Mouse (Mus musculus): ENCODE data around the gene Rab19. TPM values are rescaled to one million over a fixed set of nuclear protein-coding genes. Genes with fewer than 3 reads are reported as not detected.
A peak's percentile ranks its signal among the peaks of the same experiment; 100 is the strongest.

Rab19 gene
- total and polyA plus RNA-seq, 3 experiments = 0.10 TPM; not detected in 2

GRCm38 (mm10) chr6:39377311-39377827, 3.6 kb upstream of the Rab19 start, which contains the start of gene Slc37a3:
TSS of gene Slc37a3 (minus strand) at chr6:39377675.
- H3K9ac ChIP-seq (ENCODE audit: control insufficient read depth, low read depth, low read length, poor library complexity, severe bottlenecking) = peak within 1 kb of the TSS; percentile 78
- no peaks in the 10 kb centered on the region for H3K9me3 ChIP-seq (replicated peaks; ENCODE audit: insufficient read depth, low read length)
- H3K4me3 ChIP-seq (ENCODE audit: control insufficient read depth in 1 of 2, insufficient read depth in 1 of 2, low read depth in 2 of 2, low read length in 2 of 2) = peak within 1 kb of the TSS; percentile 72 to 87
- no peak within 1 kb of the TSS for H3K27ac ChIP-seq (ENCODE audit: control insufficient read depth, low read depth, low read length)
- H3K27me3 ChIP-seq (ENCODE audit: control insufficient read depth in 1 of 2, insufficient read depth in 2 of 2, low read length in 2 of 2) = no peaks in the 10 kb centered on the region
- H3K79me2 ChIP-seq (ENCODE audit: control insufficient read depth, insufficient read depth, low read length, poor library complexity) = no peaks in the 10 kb centered on the region; the same call in 1 of the 2 replicates
- TF ChIP-seq ZC3H11A (IDR thresholded peaks at IDR 0.05; ENCODE audit: low read depth, low read length) (no peak), GABPA (IDR thresholded peaks at IDR 0.05; ENCODE audit: low read depth, low read length) (no peak), POLR2AphosphoS2 (IDR thresholded peaks at IDR 0.05; ENCODE audit: low read length) (no peak), NRF1 (IDR thresholded peaks at IDR 0.05; ENCODE audit: insufficient read depth, low read depth, low read length, poor library complexity, severe bottlenecking) (no peak), MYC (IDR thresholded peaks at IDR 0.05; ENCODE audit: low read depth, low read length) (no peak), MYB (IDR thresholded peaks at IDR 0.05; ENCODE audit: low read depth, low read length) (no peak), ELF1 (IDR thresholded peaks at IDR 0.05; ENCODE audit: low read depth, low read length) (peak; percentile 85), GATA1 (IDR thresholded peaks at IDR 0.05; ENCODE audit: low read depth, low read length) (no peak), MEF2A (IDR thresholded peaks at IDR 0.05; ENCODE audit: extremely low read depth, insufficient replicate concordance, low read depth, low read length, poor library complexity, severe bottlenecking) (no peak), RAD21 (IDR thresholded peaks at IDR 0.05; ENCODE audit: low read depth, low read length) (no peak), ZNF384 (IDR thresholded peaks at IDR 0.05; ENCODE audit: low read depth, low read length) (no peak), KAT2A (conservative IDR thresholded peaks at IDR 0.05; ENCODE audit: low read depth, low read length) (peak; percentile 74), JUND (IDR thresholded peaks at IDR 0.05; ENCODE audit: low read depth, low read length) (no peak), EP300 (IDR thresholded peaks at IDR 0.05; ENCODE audit: low read depth in 1 of 2, low read length in 2 of 2) (no peak), BHLHE40 (IDR thresholded peaks at IDR 0.05; ENCODE audit: borderline replicate concordance, low read depth, low read length) (peak; percentile 92), CHD2 (IDR thresholded peaks at IDR 0.05; ENCODE audit: low read length) (no peak), UBTF (IDR thresholded peaks at IDR 0.05; ENCODE audit: borderline replicate concordance, insufficient read depth, low read depth, low read length) (no peak), USF1 (IDR thresholded peaks at IDR 0.05; ENCODE audit: low read depth, low read length) (peak; percentile 100), E2F4 (IDR thresholded peaks at IDR 0.05; ENCODE audit: borderline replicate concordance, low read depth, low read length) (no peak), MAX (IDR thresholded peaks at IDR 0.05; ENCODE audit: low read length) (peak; percentile 87), USF2 (IDR thresholded peaks at IDR 0.05; ENCODE audit: borderline replicate concordance in 1 of 2, insufficient read depth in 1 of 2, low read depth in 1 of 2, low read length in 2 of 2) (peak; percentile 79 to 93), TCF12 (IDR thresholded peaks at IDR 0.05; ENCODE audit: low read depth, low read length) (peak; percentile 27; the same call in 1 of the 2 replicates), POLR2AphosphoS5 (IDR thresholded peaks at IDR 0.05; ENCODE audit: borderline replicate concordance, low read depth, low read length) (no peak), POLR2A (IDR thresholded peaks at IDR 0.05; ENCODE audit: control insufficient read depth in 1 of 2, insufficient read depth in 1 of 2, low read depth in 1 of 2, low read length in 2 of 2, poor library complexity in 1 of 2) (peak; percentile 60 to 91; a peak in 3 of 4 replicates), ZMIZ1 (IDR thresholded peaks at IDR 0.05; ENCODE audit: low read depth, low read length) (0 out of 2 replicates have a peak, but pooled peaks have one; percentile 52), SMC3 (IDR thresholded peaks at IDR 0.05; ENCODE audit: low read depth, low read length) (no peak), HCFC1 (IDR thresholded peaks at IDR 0.05; ENCODE audit: low read depth, low read length) (peak; percentile 99), TAL1 (IDR thresholded peaks at IDR 0.05; ENCODE audit: low read length) (no peak), MAZ (IDR thresholded peaks at IDR 0.05; ENCODE audit: low read depth, low read length) (peak; percentile 71; the same call in 1 of the 2 replicates), MXI1 (IDR thresholded peaks at IDR 0.05; ENCODE audit: low read depth, low read length) (peak; percentile 70; the same call in 1 of the 2 replicates), SIN3A (IDR thresholded peaks at IDR 0.05; ENCODE audit: low read length) (peak; percentile 90), ETS1 (IDR thresholded peaks at IDR 0.05; ENCODE audit: low read depth, low read length) (no peak; the same call in 1 of the 2 replicates), NELFE (IDR thresholded peaks at IDR 0.05; ENCODE audit: low read depth, low read length) (peak; percentile 62), ZKSCAN1 (IDR thresholded peaks at IDR 0.05; ENCODE audit: low read depth, low read length) (no peak)
- peak; percentile 90 for DNase-seq (ENCODE audit: low read depth, low spot score)
- peaks cover 0 to 14% of the 10 kb centered on the region in 2 experiments; a peak in 2 of 4 replicates for H3K36me3 ChIP-seq (ENCODE audit: control insufficient read depth in 1 of 2, insufficient read depth in 2 of 2, low read length in 2 of 2)
- peaks cover 5 to 20% of the 10 kb centered on the region in 2 experiments for H3K4me1 ChIP-seq (ENCODE audit: control insufficient read depth in 1 of 2, insufficient read depth in 2 of 2, low read length in 2 of 2)

All from MEL (cell line).